Mouse (Mus musculus): Measurements from ENCODE around the gene Olfr432.
"Not testable (repeated sequence)": the region's sequence is repeated elsewhere in the genome, so short reads cannot be mapped to it uniquely, and the experiment has no call there.

The Olfr432 gene

GRCm38 (mm10) chr1:174048893-174049292 is at the start of gene Olfr432:
Gene Olfr432, plus strand, starts transcription at chr1:174049205.
- DNase-seq, result no peak

- DNase-seq, result not testable (repeated sequence)
These were observed 44.5 kb upstream of the Olfr432 start for GRCm38 (mm10) chr1:174004352-174005109.

GRCm38 (mm10) chr1:174007050-174007449 is 42.0 kb upstream of the Olfr432 start:
- not testable (repeated sequence) for DNase-seq

GRCm38 (mm10) chr1:174031698-174032097 is 17.3 kb upstream of the Olfr432 start, which contains the start of gene Ifi205:
Gene Ifi205, minus strand, starts transcription at chr1:174031810.
- DNase-seq, result no peak

GRCm38 (mm10) chr1:174035841-174036240 is 13.2 kb upstream of the Olfr432 start:
- DNase-seq, result no peak

- DNase-seq, result no peak
These were observed 10.5 kb upstream of the Olfr432 start for GRCm38 (mm10) chr1:174038480-174038879.

- peak; percentile 13 for DNase-seq
These were observed 8.4 kb upstream of the Olfr432 start, which contains the start of gene Olfr433 for GRCm38 (mm10) chr1:174040523-174041177. Gene Olfr433, plus strand, starts transcription at chr1:174040705.

GRCm38 (mm10) chr1:174042091-174042884 is 6.7 kb upstream of the Olfr432 start:
- DNase-seq, result not testable (repeated sequence)

GRCm38 (mm10) chr1:174044431-174044830 is 4.6 kb upstream of the Olfr432 start:
- DNase-seq, result no peak

- not testable (repeated sequence) for DNase-seq
These were observed 778 bp upstream of the Olfr432 start for GRCm38 (mm10) chr1:174048227-174048626.

- not testable (repeated sequence) for DNase-seq
These were observed 352 bp downstream of the Olfr432 start for GRCm38 (mm10) chr1:174049357-174049756.

GRCm38 (mm10) chr1:174050532-174050931 is 1.5 kb downstream of the Olfr432 start:
- no peak for DNase-seq

- no peak for DNase-seq
These were observed 2.5 kb downstream of the Olfr432 start for GRCm38 (mm10) chr1:174051515-174051914.

GRCm38 (mm10) chr1:174051931-174052536 is 3.0 kb downstream of the Olfr432 start:
- no peak for DNase-seq

GRCm38 (mm10) chr1:174052981-174053380 is 4.0 kb downstream of the Olfr432 start:
- no peak for DNase-seq

- DNase-seq, result no peak
These were observed 6.2 kb downstream of the Olfr432 start for GRCm38 (mm10) chr1:174055248-174055647.

- no peak for DNase-seq
These were observed 17.3 kb downstream of the Olfr432 start, which contains the start of gene Olfr430 for GRCm38 (mm10) chr1:174066305-174066704. Gene Olfr430, plus strand, starts transcription at chr1:174066605.

- no peak for DNase-seq
These were observed 35.0 kb downstream of the Olfr432 start, which contains the start of gene Olfr429 for GRCm38 (mm10) chr1:174084031-174084430. Gene Olfr429, plus strand, starts transcription at chr1:174084331.

- DNase-seq, result no peak
These were observed 47.6 kb downstream of the Olfr432 start, which contains the start of gene Olfr427 for GRCm38 (mm10) chr1:174096591-174096990. Gene Olfr427, plus strand, starts transcription at chr1:174096891.

- DNase-seq, result no peak
These were observed 54.7 kb downstream of the Olfr432 start for GRCm38 (mm10) chr1:174103735-174104134.
